In the genomic region with DNA sequence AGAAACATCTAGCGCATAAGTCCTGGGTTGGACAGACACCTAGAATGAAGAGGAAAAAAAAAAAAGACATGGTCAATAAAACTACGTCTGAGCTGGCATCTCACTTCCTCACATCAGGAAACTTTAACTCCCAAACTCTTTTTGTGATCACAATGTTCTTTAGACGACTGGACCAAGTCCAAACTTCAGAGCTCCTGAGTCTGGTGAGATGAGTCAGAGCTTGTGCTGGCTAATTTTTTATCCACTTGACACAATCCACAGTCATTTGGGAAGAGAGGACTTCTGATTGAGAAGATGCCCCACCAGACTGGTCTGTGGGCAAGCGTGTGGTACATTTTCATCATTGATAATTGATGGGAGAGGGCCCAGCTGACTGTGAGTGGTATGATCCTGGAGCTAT, we compare ENCODE assay signal across 11 mouse cellular contexts. TPM values are rescaled to one million over a fixed set of nuclear protein-coding genes. Genes with fewer than 3 reads are reported as not detected.
DNase-seq lines count a peak whose midpoint lies in the region; ATAC-seq and TF ChIP-seq lines count a peak whose summit lies in the region.
"Had no signal": no experiment of that assay in that cellular context is flagged by ENCODE, and none has a peak within 500 bp of the region (broad histone marks: within the 10 kb centered on the region; RNA-seq: fewer than 3 reads in every experiment).

No protein-coding gene starts in this region.

- no peaks in the 10 kb centered on the region for H3K36me3 ChIP-seq in kidney, embryonic 14.5 days (ENCODE audit: control insufficient read depth, insufficient read depth, low read length)
- H3K36me3 ChIP-seq in intestine, postnatal 0 days (ENCODE audit: control insufficient read depth, insufficient read depth): no peaks in the 10 kb centered on the region
- H3K36me3 ChIP-seq: liver, embryonic 13.5 days had no signal

- H3K9ac ChIP-seq in kidney, embryonic 14.5 days (ENCODE audit: low read depth, low read length): no peak overlapping the region
- no peak overlapping the region for H3K9ac ChIP-seq in intestine, postnatal 0 days (ENCODE audit: low read depth, low read length)
- H3K9ac ChIP-seq: embryonic facial prominence, embryonic 13.5 days; liver, embryonic 13.5 days had no signal

- no peaks in the 10 kb centered on the region for H3K27me3 ChIP-seq in kidney, embryonic 14.5 days (ENCODE audit: control insufficient read depth, insufficient read depth, low read length)
- H3K27me3 ChIP-seq in intestine, postnatal 0 days (replicated peaks; ENCODE audit: control insufficient read depth, insufficient read depth, low read length): no peaks in the 10 kb centered on the region
- H3K27me3 ChIP-seq: embryonic facial prominence, embryonic 13.5 days; liver, embryonic 13.5 days had no signal

- H3K4me3 ChIP-seq in kidney, embryonic 14.5 days (ENCODE audit: low read length): no peak overlapping the region
- no peak overlapping the region for H3K4me3 ChIP-seq in intestine, postnatal 0 days (ENCODE audit: low read depth, low read length)
- H3K4me3 ChIP-seq: embryonic facial prominence, embryonic 13.5 days; liver, embryonic 13.5 days had no signal

- 57% methylated on average over 4 of the region's 4 CpGs for WGBS in kidney, embryonic 14.5 days
- WGBS in intestine, postnatal 0 days: 47% methylated on average over 4 of the region's 4 CpGs

- H3K4me2 ChIP-seq in kidney, embryonic 14.5 days (replicated peaks; ENCODE audit: low read depth, low read length): no peak overlapping the region
- no peak overlapping the region for H3K4me2 ChIP-seq in intestine, postnatal 0 days (replicated peaks; ENCODE audit: low read depth)
- H3K4me2 ChIP-seq: embryonic facial prominence, embryonic 13.5 days; liver, embryonic 13.5 days; midbrain, embryonic 11.5 days had no signal

- H3K27ac ChIP-seq in kidney, embryonic 14.5 days (ENCODE audit: low read depth, low read length): no peak overlapping the region
- H3K27ac ChIP-seq in intestine, postnatal 0 days (ENCODE audit: low read depth, low read length): no peak overlapping the region
- H3K27ac ChIP-seq: embryonic facial prominence, embryonic 13.5 days; liver, embryonic 13.5 days had no signal

- ATAC-seq in kidney, embryonic 14.5 days (ENCODE audit: low FRiP score, low TSS enrichment): no peak
- ATAC-seq in intestine, postnatal 0 days: no peak

- DNase-seq in adrenal gland, adult 8-10 months: peak; percentile 29
- no peak for DNase-seq in adrenal gland, postnatal 25 days
- peak; percentile 51 for DNase-seq in kidney, postnatal 14 days
- peak; percentile 14 for DNase-seq in testis, postnatal 14 days (ENCODE audit: low spot score)
- no peak for DNase-seq in testis, postnatal 10 days (ENCODE audit: low spot score)
- DNase-seq in embryo, embryonic 10 days (ENCODE audit: low spot score): no peak
- DNase-seq: liver, embryonic 13.5 days had no signal

- TF ChIP-seq CTCF in intestine, postnatal 0 days (IDR thresholded peaks at IDR 0.05; ENCODE audit: low read depth): no peak

- H3K4me1 ChIP-seq in kidney, embryonic 14.5 days (ENCODE audit: control insufficient read depth, insufficient read depth, low read length): peaks cover 9% of the 10 kb centered on the region; the same call in 1 of the 2 replicates
- H3K4me1 ChIP-seq in intestine, postnatal 0 days (replicated peaks; ENCODE audit: control insufficient read depth, insufficient read depth, low read length): no peaks in the 10 kb centered on the region
- H3K4me1 ChIP-seq: embryonic facial prominence, embryonic 13.5 days; liver, embryonic 13.5 days had no signal

- H3K9me3 ChIP-seq in kidney, embryonic 14.5 days (ENCODE audit: control insufficient read depth, low read length): no peaks in the 10 kb centered on the region
- H3K9me3 ChIP-seq in intestine, postnatal 0 days (ENCODE audit: control insufficient read depth): no peaks in the 10 kb centered on the region
- H3K9me3 ChIP-seq: embryonic facial prominence, embryonic 13.5 days; liver, embryonic 13.5 days had no signal

RNA-seq across cellular contexts. Expression of gene Peak1, which starts 43.5 kb away (rescaled TPM):
- 10 to 100 TPM; 54.2 to 77.2 (median 64.8) TPM for total RNA-seq in adrenal gland, adult 8-10 months (2022)
- 61.1 and 64.9 TPM in 2 replicates for total RNA-seq in adrenal gland, postnatal 25 days (2021)
- 18.4 and 23.1 TPM in 2 replicates for polyA plus RNA-seq in kidney, embryonic 14.5 days (2014; fragmentation: Nextera tagmentation; extraction: Ambion mirVana)
- polyA plus RNA-seq in intestine, postnatal 0 days (2015; fragmentation: Nextera tagmentation; extraction: Ambion mirVana): 5.9 and 6.4 TPM in 2 replicates

RNA-seq across cellular contexts. Expression of gene Hmg20a, which starts 44.0 kb away (rescaled TPM):
- total RNA-seq in adrenal gland, adult 8-10 months (2022): 10 to 100 TPM; 48.6 to 62.3 (median 54.7) TPM
- 41.6 and 52.3 TPM in 2 replicates for total RNA-seq in adrenal gland, postnatal 25 days (2021)
- polyA plus RNA-seq in kidney, embryonic 14.5 days (2014; fragmentation: Nextera tagmentation; extraction: Ambion mirVana): 39.9 and 64.3 TPM in 2 replicates
- 12.9 and 14.3 TPM in 2 replicates for polyA plus RNA-seq in intestine, postnatal 0 days (2015; fragmentation: Nextera tagmentation; extraction: Ambion mirVana)

Comparison
In these comparisons a context has a peak if more than half of its experiments do, and no peak if none do; other contexts are left out.
1. DNase-seq: peak in adrenal gland, adult 8-10 months (single experiment), kidney, postnatal 14 days (single experiment) and testis, postnatal 14 days (single experiment); none in adrenal gland, postnatal 25 days (single experiment), testis, postnatal 10 days (single experiment) and embryo, embryonic 10 days (single experiment).